Mouse (Mus musculus): ENCODE results near the gene Fcgr3. TPM values are rescaled to one million over a fixed set of nuclear protein-coding genes. Genes with fewer than 3 reads are reported as not detected.

Gene Fcgr3
- total RNA-seq, 2 experiments from 2014 or later = 12.5 to 15.6 TPM

- intact Hi-C loops (cut with DNase I) = loop anchor here (10.0 kb wide), 1 partner anchor 473 kb away; the partner anchor contains the start of gene Alyref2
- no peak for DNase-seq (ENCODE audit: low spot score)
These were observed 33.0 kb downstream of the Fcgr3 start for GRCm38 (mm10) chr1:171031752-171032151.

- no peak for DNase-seq (ENCODE audit: low spot score)
- intact Hi-C loops (cut with DNase I) = no loop called here
These were observed 45.3 kb downstream of the Fcgr3 start for GRCm38 (mm10) chr1:171019311-171019950.

- DNase-seq (ENCODE audit: low spot score) = no peak
- intact Hi-C loops (cut with DNase I) = no loop called here
These were observed 46.0 kb downstream of the Fcgr3 start, which contains the start of gene Fcgr4 for GRCm38 (mm10) chr1:171018737-171019136. Fcgr4 (plus strand) TSS chr1:171018920.

- DNase-seq (ENCODE audit: low spot score) = no peak
- intact Hi-C loops (cut with DNase I) = no loop called here
These were observed 47.1 kb downstream of the Fcgr3 start for GRCm38 (mm10) chr1:171017468-171018158.

- no peak for DNase-seq (ENCODE audit: low spot score)
- intact Hi-C loops (cut with DNase I) = no loop called here
These were observed 47.9 kb downstream of the Fcgr3 start for GRCm38 (mm10) chr1:171016676-171017356.

GRCm38 (mm10) chr1:171011733-171012132, 53.0 kb downstream of the Fcgr3 start:
- DNase-seq (ENCODE audit: low spot score) = no peak
- intact Hi-C loops (cut with DNase I) = no loop called here

GRCm38 (mm10) chr1:171006905-171007304, 57.8 kb downstream of the Fcgr3 start:
- no peak for DNase-seq (ENCODE audit: low spot score)
- intact Hi-C loops (cut with DNase I) = no loop called here

- no peak for DNase-seq (ENCODE audit: low spot score)
- intact Hi-C loops (cut with DNase I) = no loop called here
These were observed 58.4 kb downstream of the Fcgr3 start for GRCm38 (mm10) chr1:171006335-171006734.

GRCm38 (mm10) chr1:171005586-171005985, 59.1 kb downstream of the Fcgr3 start:
- intact Hi-C loops (cut with DNase I) = no loop called here
- DNase-seq (ENCODE audit: low spot score) = no peak

GRCm38 (mm10) chr1:171005081-171005480, 59.7 kb downstream of the Fcgr3 start:
- no peak for DNase-seq (ENCODE audit: low spot score)
- intact Hi-C loops (cut with DNase I) = no loop called here

Small RNA genes within 50 kb of the gene (microRNA-seq; reads per million reads assigned to microRNA genes)
- not detected for gene Gm27552
- gene Gm27844 = not detected
- gene Mir6546 = 0.83 reads per million

Other genes starting within 250 kb of the Fcgr3 start
- 10 to 100 TPM; 56.5 to 58.9 TPM for gene Atf6, start 197.2 kb downstream of the Fcgr3 start, total RNA-seq (2021)
- gene Gm26620, start 179.9 kb downstream of the Fcgr3 start, total RNA-seq (2021) = under 1 TPM; 0.31 to 0.34 TPM
- 1 to 10 TPM; 6.7 to 7.0 TPM for gene Dusp12, start 179.4 kb downstream of the Fcgr3 start, total RNA-seq (2021)
- gene Fcrlb, start 152.0 kb downstream of the Fcgr3 start, total RNA-seq (2021) = not detected
- under 1 TPM; 0.45 to 0.73 TPM for gene Fcrla, start 137.4 kb downstream of the Fcgr3 start, total RNA-seq (2021)
- gene Fcgr2b, start 88.4 kb downstream of the Fcgr3 start, total RNA-seq (2021) = 1 to 10 TPM; 6.9 to 7.1 TPM
- gene Fcgr4, start 46.0 kb downstream of the Fcgr3 start, total RNA-seq (2021) = under 1 TPM; 0.34 to 0.52 TPM
- gene Cfap126, start 49.0 kb upstream of the Fcgr3 start, total RNA-seq (2021) = 1 to 10 TPM in 1 of 2 experiments, under 1 TPM in 1; 0.34 to 1.1 TPM
- 1,000 to 10,000 TPM; 1,121 to 1,186 TPM for gene Sdhc, start 85.7 kb upstream of the Fcgr3 start, total RNA-seq (2021)
- gene Mpz, start 85.8 kb upstream of the Fcgr3 start, total RNA-seq (2021) = 1 to 10 TPM in 1 of 2 experiments, under 1 TPM in 1; 0.29 to 6.7 TPM
- 100 to 1,000 TPM; 253 to 281 TPM for gene Pcp4l1, start 131.3 kb upstream of the Fcgr3 start, total RNA-seq (2021)
- gene Nr1i3, start 149.0 kb upstream of the Fcgr3 start, total RNA-seq (2021) = not detected
- 100 to 1,000 TPM in 1 of 2 experiments, 10 to 100 TPM in 1; 88.9 to 101 TPM for gene Tomm40l, start 157.6 kb upstream of the Fcgr3 start, total RNA-seq (2021)
- gene Apoa2, start 160.1 kb upstream of the Fcgr3 start, total RNA-seq (2021) = 1 to 10 TPM; 2.9 to 3.0 TPM
- gene Fcer1g, start 169.4 kb upstream of the Fcgr3 start, total RNA-seq (2021) = 10 to 100 TPM; 11.0 to 12.9 TPM
- 1 to 10 TPM in 1 of 2 experiments, under 1 TPM in 1; 0.49 to 2.0 TPM for gene Adamts4, start 185.5 kb upstream of the Fcgr3 start, total RNA-seq (2021)
- gene Ndufs2, start 186.5 kb upstream of the Fcgr3 start, total RNA-seq (2021) = 1,000 to 10,000 TPM; 1,437 to 1,441 TPM
- 10 to 100 TPM; 16.4 to 17.8 TPM for gene B4galt3, start 205.4 kb upstream of the Fcgr3 start, total RNA-seq (2021)
- 10 to 100 TPM; 13.4 to 13.7 TPM for gene Ppox, start 216.3 kb upstream of the Fcgr3 start, total RNA-seq (2021)
- gene Usp21, start 223.1 kb upstream of the Fcgr3 start, total RNA-seq (2021) = 10 to 100 TPM; 19.7 to 21.3 TPM
- 10 to 100 TPM; 80.7 to 81.5 TPM for gene Ufc1, start 230.1 kb upstream of the Fcgr3 start, total RNA-seq (2021)

Measured in heart, postnatal 25 days (tissue).